Mouse (Mus musculus) liver, embryonic 11.5 days (tissue): Measurements from ENCODE around the gene Kcna3. TPM values are rescaled to one million over a fixed set of nuclear protein-coding genes. Genes with fewer than 3 reads are reported as not detected.

Experiments used
- ATAC-seq: fragments of 200-750 bp; cut with Nextera tagmentation; replicated peaks from 2 replicates; pipeline ENCODE4 v1.8.0; 2017; ENCODE audit warnings: moderate number of reproducible peaks, mild to moderate bottlenecking, moderate TSS enrichment, moderate library complexity; ENCODE audit not compliant: low FRiP score
- DNase-seq: peaks from one replicate; pipeline ENCODE4 v3.0.0-alpha.2; 2017; ENCODE audit warnings: low spot score
- H3K27ac ChIP-seq: fragments of 300-500 bp; sonication (generic); 2 replicates; pipeline ENCODE4 v1.5.1; 2014; ENCODE audit warnings: mild to moderate bottlenecking, low read depth, low read length, control low read depth
- H3K27me3 ChIP-seq: fragments of 300-500 bp; sonication (generic); replicated peaks from 2 replicates; pipeline ENCODE4 v1.6.1; 2014; ENCODE audit warnings: low read length, mixed read lengths; ENCODE audit not compliant: control insufficient read depth, insufficient read depth
- H3K36me3 ChIP-seq: fragments of 300-500 bp; sonication (generic); 2 replicates; pipeline ENCODE4 v1.6.1; 2014; ENCODE audit warnings: mild to moderate bottlenecking, low read length, moderate library complexity, mixed read lengths; ENCODE audit not compliant: control insufficient read depth, insufficient read depth
- H3K4me1 ChIP-seq: fragments of 300-500 bp; sonication (generic); replicated peaks from 2 replicates; pipeline ENCODE4 v1.6.1; 2014; ENCODE audit warnings: low read length, mixed read lengths; ENCODE audit not compliant: control insufficient read depth, insufficient read depth
- H3K4me2 ChIP-seq: fragments of 300-500 bp; sonication (generic); 2 replicates; pipeline ENCODE4 v1.6.1; 2014; ENCODE audit warnings: mild to moderate bottlenecking, control low read depth, moderate library complexity
- H3K4me3 ChIP-seq: fragments of 300-500 bp; sonication (generic); 2 replicates; pipeline ENCODE4 v1.5.1; 2014; ENCODE audit warnings: low read depth, low read length, control low read depth
- H3K9ac ChIP-seq: fragments of 300-500 bp; sonication (generic); 2 replicates; pipeline ENCODE4 v1.6.1; 2014; ENCODE audit warnings: low read depth, low read length, control low read depth
- H3K9me3 ChIP-seq: fragments of 300-500 bp; sonication (generic); 2 replicates; pipeline ENCODE4 v1.6.1; 2016; ENCODE audit warnings: low read length, inconsistent platforms, mixed read lengths; ENCODE audit not compliant: control insufficient read depth
- WGBS: fragments of 180-500 bp; shearing (Covaris S2); extraction: QIAGEN DNeasy Blood & Tissue Kit; methylation state at CpG from one replicate; pipeline ENCODE4 v1.1.7; 2014; 5-methylcytosine and 5-hydroxymethylcytosine counted together
- polyA plus RNA-seq: library from polyadenylated mRNA; unstranded; fragments of >200 nt; fragmentation: Nextera tagmentation; extraction: Ambion mirVana; gene quantifications from 2 replicates; pipeline ENCODE4 v1.2.1, GENCODE M21; 2014

The Kcna3 gene
- polyA plus RNA-seq, 1 experiment from 2014 or later: 3.4 TPM

- no peak overlapping the region for H3K4me2 ChIP-seq
- no peak overlapping the region for H3K9ac ChIP-seq
- no peaks in the 10 kb centered on the region for H3K4me1 ChIP-seq
- no peak for ATAC-seq
- DNase-seq: no peak
- no peak overlapping the region for H3K27ac ChIP-seq
- H3K27me3 ChIP-seq: no peaks in the 10 kb centered on the region
- no peaks in the 10 kb centered on the region for H3K36me3 ChIP-seq
- WGBS: 66% methylated on average over 2 of the region's 2 CpGs
- no peaks in the 10 kb centered on the region for H3K9me3 ChIP-seq
- no peak overlapping the region for H3K4me3 ChIP-seq
Observed at GRCm38 (mm10) chr3:107018286-107018685, 17.7 kb upstream of the Kcna3 start.

GRCm38 (mm10) chr3:107031547-107031946 is 4.4 kb upstream of the Kcna3 start:
- Histone ChIP-seq H3K27ac (no peak overlapping the region), H3K4me3 (no peak overlapping the region), H3K36me3 (no peaks in the 10 kb centered on the region), H3K9me3 (no peaks in the 10 kb centered on the region), H3K9ac (no peak overlapping the region), H3K4me2 (no peak overlapping the region), H3K4me1 (peaks cover 4% of the 10 kb centered on the region), H3K27me3 (peaks cover 14% of the 10 kb centered on the region)
- ATAC-seq: no peak
- WGBS: 48% methylated on average over 4 of the region's 4 CpGs
- no peak for DNase-seq

GRCm38 (mm10) chr3:107034776-107035175 is 1.2 kb upstream of the Kcna3 start:
- peaks cover 4% of the 10 kb centered on the region for H3K4me1 ChIP-seq
- H3K9me3 ChIP-seq: no peaks in the 10 kb centered on the region
- DNase-seq: no peak
- H3K27me3 ChIP-seq: peaks cover 29% of the 10 kb centered on the region
- H3K9ac ChIP-seq: no peak overlapping the region
- no peak overlapping the region for H3K4me3 ChIP-seq
- no peaks in the 10 kb centered on the region for H3K36me3 ChIP-seq
- peak overlapping the region; percentile 95 for H3K4me2 ChIP-seq
- 39% methylated on average over 2 of the region's 2 CpGs for WGBS
- ATAC-seq: no peak
- no peak overlapping the region for H3K27ac ChIP-seq

GRCm38 (mm10) chr3:107036458-107037039 is 580 bp downstream of the Kcna3 start:
- peak overlapping the region; percentile 66 for H3K4me3 ChIP-seq
- no peaks in the 10 kb centered on the region for H3K36me3 ChIP-seq
- H3K27me3 ChIP-seq: peaks cover 29% of the 10 kb centered on the region
- peaks cover 4% of the 10 kb centered on the region for H3K4me1 ChIP-seq
- H3K27ac ChIP-seq: no peak overlapping the region
- 3% methylated on average over 55 of the region's 55 CpGs for WGBS
- peak overlapping the region; percentile 55 for H3K9ac ChIP-seq
- peak; percentile 21 for ATAC-seq
- H3K4me2 ChIP-seq: peak overlapping the region; percentile 95
- no peaks in the 10 kb centered on the region for H3K9me3 ChIP-seq
- DNase-seq: peak; percentile 39

- no peaks in the 10 kb centered on the region for H3K9me3 ChIP-seq
- H3K27ac ChIP-seq: no peak overlapping the region
- H3K4me1 ChIP-seq: peaks cover 4% of the 10 kb centered on the region
- 40% methylated on average over 12 of the region's 12 CpGs for WGBS
- H3K36me3 ChIP-seq: no peaks in the 10 kb centered on the region
- DNase-seq (no peak), ATAC-seq (no peak)
- peak overlapping the region; percentile 95 for H3K4me2 ChIP-seq
- H3K27me3 ChIP-seq: peaks cover 29% of the 10 kb centered on the region
- H3K9ac ChIP-seq: peak overlapping the region; percentile 16; the same call in 1 of the 2 replicates
- peak overlapping the region; percentile 66 for H3K4me3 ChIP-seq
Observed at GRCm38 (mm10) chr3:107037105-107037504, 1.1 kb downstream of the Kcna3 start.

GRCm38 (mm10) chr3:107037536-107038155 is 1.7 kb downstream of the Kcna3 start:
- H3K27ac ChIP-seq: no peak overlapping the region
- H3K9me3 ChIP-seq: no peaks in the 10 kb centered on the region
- H3K36me3 ChIP-seq: no peaks in the 10 kb centered on the region
- 60% methylated on average over 16 of the region's 16 CpGs for WGBS
- peaks cover 4% of the 10 kb centered on the region for H3K4me1 ChIP-seq
- peaks cover 29% of the 10 kb centered on the region for H3K27me3 ChIP-seq
- peak overlapping the region; percentile 66 for H3K4me3 ChIP-seq
- ATAC-seq (no peak), DNase-seq (no peak)
- H3K4me2 ChIP-seq: peak overlapping the region; percentile 95
- peak overlapping the region; percentile 16; the same call in 1 of the 2 replicates for H3K9ac ChIP-seq

- ATAC-seq (no peak), DNase-seq (no peak)
- no peaks in the 10 kb centered on the region for H3K9me3 ChIP-seq
- H3K27ac ChIP-seq: no peak overlapping the region
- H3K4me3 ChIP-seq: peak overlapping the region; percentile 66
- H3K4me2 ChIP-seq: peak overlapping the region; percentile 95
- 56% methylated on average over 6 of the region's 6 CpGs for WGBS
- peaks cover 29% of the 10 kb centered on the region for H3K27me3 ChIP-seq
- peaks cover 4% of the 10 kb centered on the region for H3K4me1 ChIP-seq
- H3K9ac ChIP-seq: no peak overlapping the region
- no peaks in the 10 kb centered on the region for H3K36me3 ChIP-seq
Observed at GRCm38 (mm10) chr3:107038156-107038536, 2.2 kb downstream of the Kcna3 start.

GRCm38 (mm10) chr3:107038661-107039223 is 2.8 kb downstream of the Kcna3 start:
- no peak overlapping the region for H3K9ac ChIP-seq
- H3K27me3 ChIP-seq: peaks cover 29% of the 10 kb centered on the region
- no peak for ATAC-seq
- 42% methylated on average over 10 of the region's 10 CpGs for WGBS
- H3K4me2 ChIP-seq: peak overlapping the region; percentile 95; the same call in 1 of the 2 replicates
- no peak overlapping the region for H3K27ac ChIP-seq
- H3K4me3 ChIP-seq: 0 out of 2 replicates have a peak overlapping the region, but pooled peaks have one; percentile 3
- H3K4me1 ChIP-seq: peaks cover 4% of the 10 kb centered on the region
- DNase-seq: no peak
- no peaks in the 10 kb centered on the region for H3K9me3 ChIP-seq
- H3K36me3 ChIP-seq: no peaks in the 10 kb centered on the region
